Mouse (Mus musculus): Measurements from ENCODE around the gene Sorl1. TPM values are rescaled to one million over a fixed set of nuclear protein-coding genes. Genes with fewer than 3 reads are reported as not detected.

Gene Sorl1
- total RNA-seq, 2 experiments from 2014 or later: 44.8 to 45.3 TPM

GRCm38 (mm10) chr9:42056591-42056990 is 67.5 kb downstream of the Sorl1 start:
- DNase-seq: no peak
- intact Hi-C loops (cut with DNase I): loop anchor here (10.0 kb wide), 1 partner anchor 68 kb away; the partner anchor contains the start of gene Sorl1

GRCm38 (mm10) chr9:42055378-42055777 is 68.7 kb downstream of the Sorl1 start:
- DNase-seq: peak; percentile 34
- intact Hi-C loops (cut with DNase I): loop anchor here (10.0 kb wide), 1 partner anchor 69 kb away; the partner anchor contains the start of gene Sorl1

- intact Hi-C loops (cut with DNase I): loop anchor here (10.0 kb wide), 1 partner anchor 70 kb away; the partner anchor contains the start of gene Sorl1
- peak; percentile 71 for DNase-seq
These were observed 69.5 kb downstream of the Sorl1 start for GRCm38 (mm10) chr9:42054339-42055272.

DNA sequence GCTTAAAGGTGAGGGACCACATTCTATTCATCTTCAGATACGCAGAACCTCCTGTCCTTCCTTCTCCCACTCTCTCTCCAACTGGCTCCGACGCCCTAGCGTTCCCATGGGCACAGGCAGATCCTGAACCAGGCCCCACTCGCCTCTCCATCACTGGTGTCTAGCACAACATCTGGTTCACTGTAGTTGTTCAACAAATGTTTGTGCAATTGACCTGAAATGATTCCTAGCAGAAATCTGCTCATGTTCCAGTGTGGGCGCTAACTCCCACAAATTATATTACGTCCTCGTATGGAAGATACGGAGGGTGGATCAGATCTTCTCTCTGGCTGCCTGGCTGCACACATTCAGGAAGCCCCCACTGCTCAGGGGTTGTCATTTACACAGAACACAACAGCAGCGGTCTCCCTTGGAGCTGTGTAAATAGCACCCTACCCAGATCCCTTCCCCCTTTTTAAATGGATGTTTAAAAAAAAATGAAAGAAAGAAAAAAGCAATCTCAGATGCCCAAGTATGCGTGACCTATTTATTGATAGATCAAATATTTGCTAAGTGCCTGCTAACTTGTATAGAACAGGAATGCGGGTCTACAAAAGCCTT is 70.4 kb downstream of the Sorl1 start:
- intact Hi-C loops (cut with DNase I): loop anchor here (10.0 kb wide), 1 partner anchor 71 kb away; the partner anchor contains the start of gene Sorl1

DNA sequence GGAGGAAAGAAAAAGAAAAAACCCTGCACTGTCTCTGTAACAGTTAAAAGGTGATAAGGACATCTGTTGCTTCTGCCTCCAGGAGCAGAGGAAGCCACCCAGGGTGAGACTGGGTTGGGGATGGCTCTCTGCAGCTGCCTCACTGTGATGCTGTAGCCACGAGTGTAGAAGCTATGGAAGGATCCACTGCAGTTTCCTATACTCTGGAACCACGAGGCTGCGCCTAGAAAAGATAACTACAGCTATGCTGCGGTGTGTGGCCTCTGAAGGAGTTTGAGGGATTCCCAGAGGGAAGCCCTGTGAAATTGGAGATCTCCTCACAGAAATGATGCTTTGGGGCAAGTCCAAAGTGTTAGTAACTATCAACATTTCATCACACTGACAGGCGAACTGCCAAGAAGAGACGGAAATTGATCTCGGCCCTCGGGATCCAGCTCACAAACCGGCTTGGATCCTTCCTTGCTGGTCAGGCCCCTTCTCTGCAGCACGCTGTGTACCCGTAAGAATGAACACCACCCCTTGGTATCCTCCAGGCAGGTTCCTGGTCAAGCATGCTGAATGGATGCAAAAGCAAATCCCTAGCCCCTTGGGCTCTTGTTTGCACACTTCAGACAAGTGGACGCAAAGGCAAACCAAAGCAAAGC is 71.3 kb downstream of the Sorl1 start:
- intact Hi-C loops (cut with DNase I): loop anchor here (10.0 kb wide), 1 partner anchor 72 kb away; the partner anchor contains the start of gene Sorl1
- no peak for DNase-seq

More for the DNA sequence above, 70.4 kb downstream of the Sorl1 start:
- no peak for DNase-seq

DNA sequence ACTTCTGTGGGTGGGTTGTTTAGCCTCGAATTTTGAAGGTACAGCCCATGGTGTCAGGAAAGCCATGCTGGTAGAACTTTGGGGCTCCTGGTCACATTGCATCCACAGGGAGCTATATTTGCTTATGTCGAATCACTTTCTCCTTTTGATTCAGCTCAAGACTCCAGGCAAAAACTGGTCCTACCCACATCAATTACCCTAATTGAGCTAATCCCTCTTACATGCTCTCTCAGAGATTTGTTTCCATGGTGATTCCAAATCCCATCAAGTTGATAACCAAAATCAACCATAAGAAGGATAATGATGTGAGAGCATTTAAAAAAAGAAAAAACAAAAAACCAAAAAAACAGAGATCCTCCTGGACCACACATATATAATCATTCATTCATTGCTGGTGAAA is 75.6 kb downstream of the Sorl1 start:
- intact Hi-C loops (cut with DNase I): no loop called here
- DNase-seq: no peak

- DNase-seq: no peak
- intact Hi-C loops (cut with DNase I): no loop called here
These were observed 76.3 kb downstream of the Sorl1 start for GRCm38 (mm10) chr9:42047786-42048185.

DNA sequence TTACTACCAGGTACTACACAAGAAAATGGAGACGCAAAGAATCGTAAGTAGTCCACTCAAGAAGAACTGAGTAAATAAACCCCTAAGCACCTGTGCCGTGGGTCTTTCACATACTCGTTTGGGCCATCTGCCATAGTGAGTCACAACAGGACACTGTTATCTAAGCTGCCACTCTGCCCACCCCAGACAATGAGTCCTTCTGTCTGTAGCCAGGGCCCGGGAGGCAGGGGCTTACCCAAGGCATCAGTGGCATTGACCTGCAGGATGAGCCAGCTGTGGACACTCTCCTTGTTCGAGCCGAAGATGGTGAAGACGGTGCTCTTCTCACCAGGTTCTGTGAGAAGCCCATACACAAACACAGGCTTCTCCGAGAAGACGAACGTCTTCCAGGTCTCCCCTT is 77.8 kb downstream of the Sorl1 start:
- DNase-seq: no peak
- intact Hi-C loops (cut with DNase I): no loop called here

GRCm38 (mm10) chr9:42044651-42045050 is 79.4 kb downstream of the Sorl1 start:
- intact Hi-C loops (cut with DNase I): no loop called here
- no peak for DNase-seq

GRCm38 (mm10) chr9:42043934-42044333 is 80.2 kb downstream of the Sorl1 start:
- no peak for DNase-seq
- intact Hi-C loops (cut with DNase I): no loop called here

- intact Hi-C loops (cut with DNase I): no loop called here
These were observed 84.8 kb downstream of the Sorl1 start for GRCm38 (mm10) chr9:42039000-42039992.

GRCm38 (mm10) chr9:42036885-42037284 is 87.2 kb downstream of the Sorl1 start:
- intact Hi-C loops (cut with DNase I): no loop called here

More at GRCm38 (mm10) chr9:42039000-42039992, 84.8 kb downstream of the Sorl1 start:
- DNase-seq: no peak

GRCm38 (mm10) chr9:42035995-42036394 is 88.1 kb downstream of the Sorl1 start:
- DNase-seq: peak; percentile 29
- intact Hi-C loops (cut with DNase I): no loop called here

More at GRCm38 (mm10) chr9:42036885-42037284, 87.2 kb downstream of the Sorl1 start:
- no peak for DNase-seq

GRCm38 (mm10) chr9:42035213-42035765 is 88.8 kb downstream of the Sorl1 start:
- intact Hi-C loops (cut with DNase I): no loop called here
- DNase-seq: peak; percentile 17

DNA sequence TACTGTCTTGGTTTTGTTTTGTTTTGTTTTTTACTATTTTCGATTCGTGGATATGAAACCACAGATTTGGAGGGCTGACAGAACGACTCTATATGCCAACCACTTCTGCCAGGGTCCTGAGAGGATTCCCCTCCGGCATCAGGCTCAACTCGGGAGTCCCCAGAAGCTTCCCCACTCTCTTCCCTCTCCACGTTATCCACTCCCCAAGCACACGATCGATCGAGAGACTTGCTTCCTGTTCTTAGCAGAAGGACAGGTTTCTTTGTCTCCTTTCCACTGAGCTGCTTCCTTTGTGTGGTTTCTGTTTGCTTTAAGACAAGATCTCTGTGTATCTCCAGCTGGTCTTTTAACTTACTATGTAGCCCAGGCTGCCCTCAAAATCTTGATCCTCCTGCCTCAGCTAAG is 90.0 kb downstream of the Sorl1 start:
- intact Hi-C loops (cut with DNase I): no loop called here
- DNase-seq: no peak

- intact Hi-C loops (cut with DNase I): no loop called here
- DNase-seq: no peak
These were observed 90.6 kb downstream of the Sorl1 start for GRCm38 (mm10) chr9:42033291-42034115.

- intact Hi-C loops (cut with DNase I): no loop called here
- no peak for DNase-seq
These were observed 91.7 kb downstream of the Sorl1 start for GRCm38 (mm10) chr9:42032419-42032818.

GRCm38 (mm10) chr9:42028807-42029206 is 95.3 kb downstream of the Sorl1 start:
- DNase-seq: no peak
- intact Hi-C loops (cut with DNase I): no loop called here

GRCm38 (mm10) chr9:42024257-42024656 is 99.8 kb downstream of the Sorl1 start:
- no peak for DNase-seq
- intact Hi-C loops (cut with DNase I): no loop called here

All from left cerebral cortex, postnatal 4 days (tissue).